Mouse (Mus musculus) spleen, embryonic (tissue): ENCODE results near the gene Vamp2.

Source experiments
- CTCF ChIA-PET: fragments of 350-600 bp; sonication (Branson Sonifier 250); formaldehyde crosslinking; loops from one replicate; lab custom pipeline; 2022; lab: Charles Lee

The Vamp2 gene

DNA sequence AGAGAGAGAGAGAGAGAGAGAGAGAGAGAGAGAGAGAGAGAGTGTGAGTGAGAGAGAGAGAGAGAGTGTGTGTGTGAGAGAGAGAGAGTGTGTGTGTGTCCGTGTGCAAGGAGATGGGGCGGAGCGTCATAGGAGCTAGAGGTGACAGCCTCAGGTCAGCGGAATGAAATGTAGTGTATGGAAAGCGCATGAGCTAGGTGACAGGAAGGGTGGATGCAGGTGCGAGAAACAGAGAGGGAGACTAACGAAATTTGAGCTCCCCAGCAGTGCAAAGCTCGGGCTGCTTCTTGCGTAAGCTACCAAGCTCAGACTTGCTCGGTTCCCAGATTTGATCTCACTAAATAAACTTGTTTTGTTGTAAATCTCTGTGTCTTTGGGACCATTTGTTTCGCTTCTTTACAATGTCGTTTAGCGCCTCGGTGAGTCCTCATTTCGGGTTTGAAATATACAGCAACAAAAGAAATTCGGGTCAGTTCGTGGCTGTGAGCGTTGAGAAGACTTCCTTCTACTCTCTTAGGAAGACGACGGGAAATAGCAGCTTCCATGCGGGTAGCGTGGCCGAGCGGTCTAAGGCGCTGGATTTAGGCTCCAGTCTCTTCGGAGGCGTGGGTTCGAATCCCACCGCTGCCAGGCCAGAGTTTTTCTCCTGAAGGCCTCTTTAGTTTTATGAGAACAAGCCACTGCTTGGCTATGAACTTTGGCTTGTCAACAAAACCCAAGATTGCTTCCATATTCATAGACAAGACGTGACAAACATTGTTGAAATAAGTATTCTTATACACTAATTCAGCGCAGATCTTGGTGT, 35.6 kb downstream of the Vamp2 start:
- CTCF ChIA-PET, result interaction anchor here (0.7 to 3.1 kb wide), 3 partner anchors 31 to 83 kb away, joined by 4 to 28 read pairs (median 5); no protein-coding TSS in a partner anchor

DNA sequence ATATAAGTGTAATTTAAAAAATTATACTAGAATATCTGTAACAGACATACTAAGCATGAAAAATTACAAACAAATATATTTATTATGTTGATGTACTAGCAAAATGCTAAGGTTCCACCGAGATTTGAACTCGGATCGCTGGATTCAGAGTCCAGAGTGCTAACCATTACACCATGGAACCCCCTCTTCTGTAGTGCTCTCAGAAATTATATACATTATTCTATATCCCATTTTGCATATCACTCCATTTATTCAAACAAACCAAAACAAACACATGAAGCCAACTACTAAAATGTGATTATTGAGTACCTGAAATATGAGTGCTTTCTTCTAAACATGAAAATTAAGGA, 36.2 kb downstream of the Vamp2 start:
- CTCF ChIA-PET, result no interaction called here

DNA sequence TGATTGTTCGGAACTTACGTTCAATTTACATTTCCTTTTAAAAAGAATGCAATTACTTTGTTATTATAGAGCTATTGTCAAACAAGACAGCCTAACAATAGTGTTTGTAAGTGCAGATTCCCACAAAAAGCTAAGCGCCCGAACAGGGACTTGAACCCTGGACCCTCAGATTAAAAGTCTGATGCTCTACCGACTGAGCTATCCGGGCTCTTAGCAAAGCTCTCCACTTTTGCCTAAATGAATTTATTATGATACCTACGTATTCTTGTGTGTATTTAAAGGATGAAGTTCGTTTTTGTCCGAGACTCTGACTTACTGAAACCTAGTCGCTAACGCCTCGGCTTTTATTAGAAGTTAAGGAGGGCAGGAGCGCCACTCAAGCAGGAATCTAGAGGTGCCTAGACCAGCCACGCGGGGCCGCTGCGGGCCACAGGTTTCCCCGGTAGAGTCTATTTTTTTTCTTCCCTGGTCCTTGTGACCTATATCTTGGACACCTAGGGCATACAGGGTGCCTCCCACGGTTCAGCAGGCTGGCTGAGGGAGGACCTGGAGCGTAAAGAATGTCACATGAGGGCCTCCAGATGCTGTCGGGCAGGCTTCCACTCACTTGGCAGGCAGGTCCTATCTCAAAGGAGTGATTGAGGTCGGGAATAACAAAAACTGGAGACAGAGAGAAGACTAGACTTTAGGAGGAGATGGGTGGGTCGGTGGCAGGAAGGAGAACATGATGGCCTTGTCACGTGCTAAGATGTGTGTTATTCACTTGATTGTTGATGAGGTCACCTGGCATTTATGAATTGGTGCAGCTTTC, 37.0 kb downstream of the Vamp2 start:
- CTCF ChIA-PET, result no interaction called here

DNA sequence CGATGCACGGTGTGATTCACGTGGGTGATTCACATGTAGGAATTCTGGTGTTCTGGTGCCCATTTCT, 37.4 kb downstream of the Vamp2 start, which contains the start of gene Aloxe3:
Aloxe3 (plus strand) TSS at position 45 of the 67 bp plus-strand sequence.
- CTCF ChIA-PET, result no interaction called here

DNA sequence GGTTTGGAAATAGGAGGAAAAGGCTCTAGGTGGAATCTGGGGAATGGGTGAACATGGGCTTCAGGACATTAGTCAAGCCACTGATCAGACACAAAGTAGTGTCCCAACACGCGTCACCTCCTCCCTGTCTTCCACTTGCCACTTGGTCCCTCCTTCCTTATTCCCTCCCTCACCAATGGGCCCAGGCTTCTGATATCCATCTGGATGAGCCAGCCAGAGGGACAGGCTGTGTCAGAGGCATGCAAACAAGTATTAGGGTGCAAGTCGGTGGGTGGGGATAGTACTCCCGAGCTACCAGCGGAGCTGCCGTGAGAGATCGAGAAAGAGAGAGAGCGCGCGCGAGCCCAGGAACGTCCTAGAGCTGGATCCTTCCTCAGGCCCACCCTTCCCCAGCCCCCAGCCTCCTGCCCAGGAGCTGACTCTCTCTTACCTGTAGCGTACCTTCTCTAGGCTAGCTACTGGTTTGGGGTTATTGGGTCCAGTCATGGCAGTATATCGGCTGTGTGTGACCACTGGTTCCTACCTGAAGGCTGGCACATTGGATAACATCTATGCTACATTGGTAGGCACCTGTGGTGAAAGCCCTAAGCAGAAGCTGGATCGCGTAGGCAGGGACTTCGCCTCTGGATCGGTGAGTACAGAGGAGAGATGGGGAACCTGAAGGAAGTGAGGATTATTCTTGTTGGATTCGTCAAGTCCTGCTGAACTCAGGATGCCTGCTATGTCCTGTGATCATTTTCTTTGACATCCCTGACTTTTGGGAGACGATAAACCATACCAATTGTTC, 37.8 kb downstream of the Vamp2 start:
- CTCF ChIA-PET, result no interaction called here

DNA sequence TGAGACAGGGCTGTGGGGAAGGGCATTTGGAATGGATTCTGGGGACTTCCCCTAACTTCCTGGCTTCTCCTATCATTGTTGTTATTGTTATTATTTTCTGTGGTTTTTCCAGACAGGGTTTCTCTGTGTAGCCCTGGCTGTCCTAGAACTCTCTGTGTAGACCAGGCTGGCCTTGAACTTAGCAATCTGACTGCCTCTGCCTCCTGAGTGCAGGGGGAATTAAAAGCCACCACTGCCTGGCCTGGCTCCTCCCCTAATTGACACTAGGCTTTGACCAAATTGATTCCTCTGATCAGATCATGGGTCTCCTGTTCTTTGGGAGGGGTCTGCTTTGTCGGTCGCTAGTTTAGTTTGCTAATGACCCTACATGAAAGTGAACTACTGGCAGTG, 38.4 kb downstream of the Vamp2 start:
- CTCF ChIA-PET, result no interaction called here

DNA sequence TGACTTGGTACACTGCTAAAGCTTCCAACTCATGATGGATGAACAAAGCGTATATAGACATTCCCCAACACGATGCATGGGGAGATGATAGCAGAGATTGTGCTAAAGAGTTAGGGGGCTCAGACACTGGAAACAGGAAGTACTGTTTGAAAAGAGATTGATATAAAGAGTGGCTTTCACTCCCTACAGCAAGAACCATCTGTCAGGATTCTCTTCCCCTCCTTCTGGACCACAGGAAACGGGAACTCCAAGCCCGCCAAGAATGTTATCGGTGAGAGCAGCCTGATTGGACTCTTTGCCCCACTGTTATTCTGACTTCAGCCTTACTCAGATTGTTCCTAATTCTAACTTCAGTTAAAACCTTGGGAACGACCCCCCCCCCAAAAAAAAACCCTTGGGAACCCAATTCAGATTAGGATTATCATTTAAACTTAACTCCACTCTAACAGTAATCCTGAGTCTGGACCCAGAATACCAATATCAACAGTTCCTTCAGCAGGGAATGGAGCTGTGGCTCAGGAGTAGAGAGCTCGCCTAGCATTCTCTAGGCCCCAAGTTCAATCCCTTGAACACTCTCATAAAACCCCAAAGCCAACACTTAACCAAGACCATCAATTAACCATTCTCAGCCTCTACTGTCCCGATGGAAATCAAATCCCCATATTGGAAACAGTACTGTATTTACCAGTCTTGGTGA, 40.3 kb downstream of the Vamp2 start:
- CTCF ChIA-PET, result interaction anchor here (0.7 kb wide), 1 partner anchor 60 kb away, joined by 3 read pairs; no protein-coding TSS in a partner anchor

DNA sequence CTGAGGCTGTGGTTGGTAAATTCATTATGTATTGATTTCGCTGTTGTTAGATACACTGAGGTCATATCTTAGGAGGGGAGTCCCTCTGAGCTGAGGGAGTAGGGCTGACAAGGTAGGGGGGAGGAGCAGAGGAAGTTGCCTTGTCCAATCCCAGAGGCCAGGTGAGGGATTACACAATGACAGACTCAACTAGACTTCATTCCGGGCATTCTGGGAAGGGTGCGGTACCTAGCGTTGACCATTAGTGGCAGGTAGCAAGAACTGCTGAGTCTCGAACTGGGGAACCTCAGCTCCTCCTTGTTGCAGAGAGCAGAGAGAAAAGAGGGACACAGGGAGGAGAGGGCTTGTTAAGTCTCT, 45.3 kb downstream of the Vamp2 start:
- CTCF ChIA-PET, result interaction anchor here (0.7 to 1.2 kb wide), 2 partner anchors 12 to 182 kb away, joined by 3 read pairs; no protein-coding TSS in a partner anchor

DNA sequence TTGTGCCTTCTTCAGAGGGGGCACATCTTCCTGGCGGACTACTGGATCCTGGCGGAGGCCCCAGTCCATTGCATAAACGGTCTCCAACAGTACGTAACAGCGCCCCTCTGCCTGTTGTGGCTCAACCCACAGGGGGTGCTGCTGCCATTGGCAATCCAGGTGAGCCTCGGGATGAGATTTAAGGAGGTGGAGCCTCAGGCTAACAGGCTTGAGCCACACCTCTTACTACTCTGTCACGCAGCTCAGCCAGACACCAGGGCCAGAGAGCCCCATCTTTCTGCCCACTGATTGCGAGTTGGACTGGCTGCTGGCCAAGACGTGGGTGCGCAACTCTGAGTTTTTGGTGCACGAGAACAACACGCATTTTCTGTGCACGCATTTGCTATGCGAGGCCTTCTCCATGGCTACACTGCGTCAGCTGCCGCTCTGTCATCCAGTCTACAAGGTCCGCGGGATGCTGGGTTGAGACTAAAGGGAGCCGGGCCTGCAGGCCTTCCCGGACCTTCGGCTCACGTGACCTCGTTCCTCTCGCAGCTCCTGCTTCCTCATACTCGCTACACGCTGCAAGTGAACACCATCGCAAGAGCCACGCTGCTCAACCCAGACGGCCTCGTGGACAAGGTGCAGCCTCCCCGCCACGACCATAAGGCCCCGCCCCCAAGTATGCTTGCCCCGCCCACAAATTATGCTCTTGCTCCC, 45.8 kb downstream of the Vamp2 start:
- CTCF ChIA-PET, result interaction anchor here (1.2 kb wide), 1 partner anchor 12 kb away, joined by 3 read pairs; no protein-coding TSS in a partner anchor

DNA sequence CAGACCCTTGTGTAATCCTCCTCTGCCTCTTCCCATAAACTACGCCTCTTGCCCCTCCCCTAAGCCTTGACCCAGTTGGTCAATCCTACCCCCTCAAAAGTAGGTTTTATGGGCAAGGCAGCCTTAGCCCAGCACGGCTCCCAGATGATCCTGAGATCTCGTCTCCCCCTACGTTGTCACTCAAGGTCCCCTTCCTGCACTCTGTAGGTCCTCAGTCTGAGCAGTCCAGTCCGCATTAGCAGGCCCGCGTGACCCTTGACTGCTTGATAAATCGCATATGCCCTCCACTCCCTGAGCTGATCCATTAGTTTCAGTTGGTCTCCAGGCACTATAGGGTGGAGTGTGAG, 46.3 kb downstream of the Vamp2 start:
- CTCF ChIA-PET, result interaction anchor here (1.2 kb wide), 1 partner anchor 11 kb away, joined by 3 read pairs; no protein-coding TSS in a partner anchor

DNA sequence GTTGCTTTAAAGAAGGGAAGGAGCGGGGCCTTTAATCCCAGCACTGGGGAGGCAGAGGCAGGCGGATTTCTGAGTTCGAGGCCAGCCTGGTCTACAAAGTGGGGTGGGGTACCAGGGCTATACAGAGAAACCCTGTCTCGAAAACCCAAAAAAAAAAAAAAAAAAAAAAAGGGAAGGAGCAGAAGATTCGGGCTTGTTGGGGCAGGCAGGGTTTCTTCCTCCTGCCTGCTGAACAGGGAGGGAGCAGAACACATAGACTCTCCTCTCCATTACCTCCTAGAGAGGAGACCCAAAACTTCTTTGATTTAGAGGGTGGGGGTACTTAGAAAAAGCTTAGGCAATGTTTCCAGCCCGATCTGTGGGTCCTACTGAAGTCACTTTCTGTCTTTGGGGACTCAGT, 47.1 kb downstream of the Vamp2 start:
- CTCF ChIA-PET, result no interaction called here
